Mouse (Mus musculus): ENCODE data around the gene Fsip1. TPM values are rescaled to one million over a fixed set of nuclear protein-coding genes. Genes with fewer than 3 reads are reported as not detected.
A peak's percentile ranks its signal among the peaks of the same experiment; 100 is the strongest.

Fsip1 gene
- polyA plus RNA-seq, 1 experiment from 2014 or later = 1.4 TPM

GRCm38 (mm10) chr2:118125211-118125939 is 131.4 kb downstream of the Fsip1 start:
- no peak for DNase-seq (ENCODE audit: low spot score)

- no peak for DNase-seq (ENCODE audit: low spot score)
These were observed 132.3 kb downstream of the Fsip1 start for GRCm38 (mm10) chr2:118124437-118124836.

GRCm38 (mm10) chr2:118123743-118124142 is 133.0 kb downstream of the Fsip1 start:
- no peak for DNase-seq (ENCODE audit: low spot score)

GRCm38 (mm10) chr2:118122291-118122690 is 134.5 kb downstream of the Fsip1 start:
- no peak for DNase-seq (ENCODE audit: low spot score)

GRCm38 (mm10) chr2:118120751-118121150 is 136.0 kb downstream of the Fsip1 start:
- no peak for DNase-seq (ENCODE audit: low spot score)

- DNase-seq (ENCODE audit: low spot score) = no peak
These were observed 136.7 kb downstream of the Fsip1 start for GRCm38 (mm10) chr2:118120095-118120494.

- DNase-seq (ENCODE audit: low spot score) = no peak
These were observed 137.1 kb downstream of the Fsip1 start for GRCm38 (mm10) chr2:118119684-118120083.

- no peak for DNase-seq (ENCODE audit: low spot score)
These were observed 138.3 kb downstream of the Fsip1 start for GRCm38 (mm10) chr2:118118515-118118914.

GRCm38 (mm10) chr2:118118045-118118444 is 138.7 kb downstream of the Fsip1 start:
- no peak for DNase-seq (ENCODE audit: low spot score)

GRCm38 (mm10) chr2:118117401-118117800 is 139.4 kb downstream of the Fsip1 start:
- DNase-seq (ENCODE audit: low spot score) = no peak

- DNase-seq (ENCODE audit: low spot score) = no peak
These were observed 139.9 kb downstream of the Fsip1 start for GRCm38 (mm10) chr2:118116754-118117290.

- DNase-seq (ENCODE audit: low spot score) = no peak
These were observed 140.6 kb downstream of the Fsip1 start for GRCm38 (mm10) chr2:118116180-118116579.

- DNase-seq (ENCODE audit: low spot score) = no peak
These were observed 141.1 kb downstream of the Fsip1 start for GRCm38 (mm10) chr2:118115647-118116046.

GRCm38 (mm10) chr2:118114671-118115070 is 142.1 kb downstream of the Fsip1 start:
- no peak for DNase-seq (ENCODE audit: low spot score)

- DNase-seq (ENCODE audit: low spot score) = no peak
These were observed 142.8 kb downstream of the Fsip1 start for GRCm38 (mm10) chr2:118113808-118114524.

- no peak for DNase-seq (ENCODE audit: low spot score)
These were observed 143.8 kb downstream of the Fsip1 start for GRCm38 (mm10) chr2:118112846-118113479.

- DNase-seq (ENCODE audit: low spot score) = no peak
These were observed 144.3 kb downstream of the Fsip1 start for GRCm38 (mm10) chr2:118112438-118112837.

- DNase-seq (ENCODE audit: low spot score) = peak; percentile 31
These were observed 145.2 kb downstream of the Fsip1 start, which contains the start of gene Thbs1 for GRCm38 (mm10) chr2:118111488-118112131. Gene Thbs1 (plus strand): TSS chr2:118111876.

- peak; percentile 59 for DNase-seq (ENCODE audit: low spot score)
These were observed 145.7 kb downstream of the Fsip1 start for GRCm38 (mm10) chr2:118111116-118111487.

- DNase-seq (ENCODE audit: low spot score) = no peak
These were observed 146.4 kb downstream of the Fsip1 start for GRCm38 (mm10) chr2:118110225-118110915.

- DNase-seq (ENCODE audit: low spot score) = no peak
These were observed 154.6 kb downstream of the Fsip1 start for GRCm38 (mm10) chr2:118102169-118102568.
